Mouse (Mus musculus) inflammation-experienced regulatory T-cells, adult 16 weeks (primary cell): Measurements from ENCODE around the gene Zkscan17. TPM values are rescaled to one million over a fixed set of nuclear protein-coding genes. Genes with fewer than 3 reads are reported as not detected.

ENCODE experiments used
- polyA plus RNA-seq: library from polyadenylated mRNA; unstranded; fragments of 100-300 nt; shearing (Covaris generic); gene quantifications from one replicate; pipeline ENCODE4 v1.2.1, GENCODE M21; 2017

Gene Zkscan17
- polyA plus RNA-seq = 33.4 TPM

GRCm38 (mm10) chr11:59526472-59527080 is at the start of gene Zkscan17:
Gene Zkscan17 (minus strand): TSS chr11:59526751.

GRCm38 (mm10) chr11:59576135-59576534 is 49.6 kb upstream of the Zkscan17 start, which contains the start of gene Olfr222:
Gene Olfr222 (minus strand): TSS chr11:59576235.

DNA sequence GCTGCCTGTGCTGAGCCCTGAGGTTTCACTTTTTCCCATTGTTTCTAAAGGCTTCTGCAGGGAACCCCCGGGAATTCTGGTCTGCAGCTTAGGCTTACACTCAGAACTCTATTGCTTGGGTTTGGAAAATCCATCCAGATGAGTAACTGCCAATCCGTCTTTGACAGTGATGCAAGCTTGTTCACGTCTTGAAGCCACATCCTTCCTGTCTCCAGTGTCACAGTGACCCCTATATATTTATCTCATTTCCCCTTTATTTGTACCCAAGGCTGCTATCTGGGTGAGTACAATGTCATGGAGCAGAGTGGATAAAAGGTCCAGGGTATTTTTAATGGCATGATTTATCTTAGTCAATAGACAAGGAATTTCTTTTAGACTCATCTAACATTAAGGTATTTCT is 14.8 kb upstream of the Zkscan17 start, which contains the start of gene Nlrp3:
TSS of gene Nlrp3 (plus strand) at position 245 of the 400 bp plus-strand sequence.

DNA sequence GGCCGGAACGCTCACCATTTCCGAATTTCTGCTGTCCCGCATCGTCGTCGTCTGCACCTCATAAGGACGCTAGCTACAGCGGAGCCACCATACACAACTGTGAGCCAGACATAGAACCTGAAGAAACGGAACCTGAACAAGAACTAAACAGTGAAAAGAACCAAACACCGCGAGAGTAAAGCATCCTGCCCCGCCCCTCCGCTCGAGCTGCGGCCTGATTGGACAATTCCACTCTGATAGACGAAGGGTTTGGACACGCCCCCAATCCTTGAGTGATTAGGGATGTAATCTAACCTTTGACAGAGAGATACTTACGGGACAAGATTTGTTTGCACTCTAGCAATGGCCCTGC is 54.2 kb downstream of the Zkscan17 start, which contains the start of gene Zfp867:
TSS of gene Zfp867 (minus strand) at position 149 of the 352 bp plus-strand sequence.

GRCm38 (mm10) chr11:59451086-59451485 is 75.5 kb downstream of the Zkscan17 start, which contains the start of gene Snap47:
Gene Snap47 (minus strand): TSS chr11:59451186.

DNA sequence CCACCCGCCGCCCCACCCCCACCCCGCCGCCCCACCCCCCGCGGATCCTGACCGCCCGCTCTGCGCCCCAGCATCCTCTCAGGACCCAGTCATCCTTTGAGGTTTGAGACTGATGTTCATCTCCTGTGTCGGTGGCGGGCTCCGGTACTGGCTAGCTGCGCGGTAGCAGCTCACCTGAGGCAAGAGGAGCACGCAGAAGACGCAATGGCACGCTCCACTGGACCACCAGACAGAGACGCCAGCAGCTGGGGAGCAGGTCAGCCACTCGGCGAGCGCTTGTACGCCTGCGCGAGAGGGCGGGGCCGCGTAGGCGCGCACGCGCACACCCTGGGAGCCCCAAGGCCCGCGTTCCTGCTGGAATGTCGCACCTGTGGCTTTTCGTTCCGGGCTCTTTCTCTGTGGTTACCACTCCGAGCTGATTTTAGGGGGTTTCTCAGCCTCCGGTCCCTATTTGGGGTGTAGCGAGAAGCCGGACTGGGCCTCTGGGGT is 76.8 kb downstream of the Zkscan17 start, which contains the start of gene Jmjd4:
TSS of gene Jmjd4 (plus strand) at position 305 of the 489 bp plus-strand sequence.

Other genes starting within 250 kb of the Zkscan17 start
- not detected for gene Wnt3a, start 236.0 kb downstream of the Zkscan17 start, polyA plus RNA-seq
- not detected for gene Wnt9a, start 219.8 kb downstream of the Zkscan17 start, polyA plus RNA-seq
- not detected for gene Prss38, start 151.1 kb downstream of the Zkscan17 start, polyA plus RNA-seq
- gene Jmjd4, start 76.7 kb downstream of the Zkscan17 start, polyA plus RNA-seq = 10.7 TPM
- gene Snap47, start 75.6 kb downstream of the Zkscan17 start, polyA plus RNA-seq = 62.5 TPM
- 4.6 TPM for gene Zfp867, start 54.3 kb downstream of the Zkscan17 start, polyA plus RNA-seq
- not detected for gene Nlrp3, start 14.8 kb upstream of the Zkscan17 start, polyA plus RNA-seq
- not detected for gene Olfr222, start 49.5 kb upstream of the Zkscan17 start, polyA plus RNA-seq
- gene Olfr223, start 66.5 kb upstream of the Zkscan17 start, polyA plus RNA-seq = not detected
- gene Mprip, start 134.6 kb upstream of the Zkscan17 start, polyA plus RNA-seq = 13.9 TPM